Mouse (Mus musculus): ENCODE data around the gene Gm20517. TPM values are rescaled to one million over a fixed set of nuclear protein-coding genes. Genes with fewer than 3 reads are reported as not detected.

Gm20517 gene
- polyA plus RNA-seq, 2 experiments, result 0.86 TPM

- WGBS (ENCODE audit: insufficient replicate concordance), result 79% methylated on average over 5 of the region's 5 CpGs
- Histone ChIP-seq H3K36me3 (replicated peaks; ENCODE audit: control insufficient read depth, insufficient read depth, low read depth) (peaks cover 3% of the 10 kb centered on the region), H3K4me1 (replicated peaks; ENCODE audit: control insufficient read depth in 2 of 2, insufficient read depth in 2 of 2, low read length in 1 of 2) (no peaks in the 10 kb centered on the region), H3K4me3 (ENCODE audit: insufficient read depth in 1 of 2, low read depth in 2 of 2, low read length in 2 of 2) (no peak overlapping the region), H3K27ac (no peak overlapping the region), H3K9ac (replicated peaks) (no peak overlapping the region), H3K27me3 (ENCODE audit: control insufficient read depth, insufficient read depth, low read length) (no peaks in the 10 kb centered on the region), H3K4me2 (ENCODE audit: low read depth) (no peak overlapping the region), H3K9me3 (ENCODE audit: control insufficient read depth, low read length) (no peaks in the 10 kb centered on the region)
- ATAC-seq (ENCODE audit: insufficient read depth), result no peak
- TF ChIP-seq CTCF (IDR thresholded peaks at IDR 0.05; ENCODE audit: low read depth) (no peak), EP300 (IDR thresholded peaks at IDR 0.05; ENCODE audit: low read depth) (no peak)
- no peak for DNase-seq (ENCODE audit: low read depth in 3 of 3, low spot score in 3 of 3)
Measured at GRCm38 (mm10) chr17:47655697-47656096, 44.3 kb downstream of the Gm20517 start.

DNA sequence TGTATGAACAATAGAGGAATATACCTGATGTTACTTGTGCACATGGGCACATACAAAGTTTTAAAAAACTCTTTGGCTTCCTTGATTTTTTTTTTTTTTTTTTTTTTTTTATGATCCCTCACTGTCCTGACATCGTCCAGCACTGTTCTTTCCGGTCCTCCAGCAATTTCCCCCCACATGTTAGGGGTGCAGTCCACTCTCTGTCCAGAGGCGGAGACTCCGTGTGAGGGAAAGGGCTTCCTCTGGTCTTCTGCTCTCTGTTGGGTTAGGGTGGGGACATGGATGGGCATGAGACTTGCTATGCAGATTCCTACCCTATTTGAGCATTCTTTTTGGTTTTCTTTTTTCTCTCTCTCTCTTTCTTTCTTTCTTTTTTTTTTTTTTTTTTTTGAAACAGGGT lies 46.5 kb downstream of the Gm20517 start:
- Histone ChIP-seq H3K4me2 (ENCODE audit: low read depth) (no peak overlapping the region), H3K4me1 (replicated peaks; ENCODE audit: control insufficient read depth in 2 of 2, insufficient read depth in 2 of 2, low read length in 1 of 2) (no peaks in the 10 kb centered on the region), H3K27ac (no peak overlapping the region), H3K27me3 (ENCODE audit: control insufficient read depth, insufficient read depth, low read length) (no peaks in the 10 kb centered on the region), H3K9ac (replicated peaks) (no peak overlapping the region), H3K9me3 (ENCODE audit: control insufficient read depth, low read length) (no peaks in the 10 kb centered on the region), H3K36me3 (replicated peaks; ENCODE audit: control insufficient read depth, insufficient read depth, low read depth) (peaks cover 3% of the 10 kb centered on the region), H3K4me3 (ENCODE audit: insufficient read depth in 1 of 2, low read depth in 2 of 2, low read length in 2 of 2) (no peak overlapping the region)
- ATAC-seq (ENCODE audit: insufficient read depth) (no peak), DNase-seq (ENCODE audit: low read depth in 3 of 3, low spot score in 3 of 3) (no peak)
- no peak for TF ChIP-seq CTCF (IDR thresholded peaks at IDR 0.05; ENCODE audit: low read depth)
- TF ChIP-seq EP300 (IDR thresholded peaks at IDR 0.05; ENCODE audit: low read depth), result no peak
- 81% methylated on average over 4 of the region's 4 CpGs for WGBS (ENCODE audit: insufficient replicate concordance)

DNA sequence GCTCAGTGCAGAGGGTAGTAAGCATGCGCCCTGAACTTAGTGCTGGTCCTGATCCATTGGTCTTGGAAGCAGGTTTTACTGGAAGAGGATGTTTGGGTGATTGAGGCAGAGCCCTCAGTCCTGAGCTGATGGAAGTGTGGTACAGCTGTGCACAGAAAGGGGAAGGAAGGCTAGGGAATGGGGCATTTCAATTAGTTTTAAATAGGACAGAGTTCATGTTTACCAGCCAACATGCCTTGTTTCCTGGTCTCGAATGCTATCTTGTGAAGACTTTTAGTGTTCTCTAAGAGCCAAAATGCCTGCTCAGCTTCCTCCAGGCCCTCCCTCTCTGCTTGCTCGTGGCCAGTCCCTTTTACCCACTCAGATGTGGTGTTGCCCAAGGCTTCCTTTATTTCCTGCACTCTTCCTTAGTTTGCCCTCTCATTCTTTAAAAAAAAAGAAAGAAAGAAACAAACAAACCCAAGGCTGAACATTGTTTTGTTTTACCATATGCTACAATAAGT lies 47.4 kb downstream of the Gm20517 start:
- Histone ChIP-seq H3K27me3 (ENCODE audit: control insufficient read depth, insufficient read depth, low read length) (no peaks in the 10 kb centered on the region), H3K4me2 (ENCODE audit: low read depth) (no peak overlapping the region), H3K9ac (replicated peaks) (no peak overlapping the region), H3K36me3 (replicated peaks; ENCODE audit: control insufficient read depth, insufficient read depth, low read depth) (no peaks in the 10 kb centered on the region; the same call in 1 of the 2 replicates), H3K9me3 (ENCODE audit: control insufficient read depth, low read length) (no peaks in the 10 kb centered on the region), H3K4me1 (replicated peaks; ENCODE audit: control insufficient read depth in 2 of 2, insufficient read depth in 2 of 2, low read length in 1 of 2) (no peaks in the 10 kb centered on the region), H3K4me3 (ENCODE audit: insufficient read depth in 1 of 2, low read depth in 2 of 2, low read length in 2 of 2) (no peak overlapping the region), H3K27ac (no peak overlapping the region)
- TF ChIP-seq CTCF (IDR thresholded peaks at IDR 0.05; ENCODE audit: low read depth) (no peak), EP300 (IDR thresholded peaks at IDR 0.05; ENCODE audit: low read depth) (no peak)
- no peak for ATAC-seq (ENCODE audit: insufficient read depth)
- no peak for DNase-seq (ENCODE audit: low read depth in 3 of 3, low spot score in 3 of 3)
- 44% methylated on average over 3 of the region's 3 CpGs for WGBS (ENCODE audit: insufficient replicate concordance)

GRCm38 (mm10) chr17:47663009-47663713 lies 51.8 kb downstream of the Gm20517 start:
- no peak overlapping the region for H3K4me2 ChIP-seq (ENCODE audit: low read depth)
- DNase-seq (ENCODE audit: low read depth in 3 of 3, low spot score in 3 of 3) (no peak), ATAC-seq (ENCODE audit: insufficient read depth) (no peak)
- H3K4me1 ChIP-seq (replicated peaks; ENCODE audit: control insufficient read depth in 2 of 2, insufficient read depth in 2 of 2, low read length in 1 of 2), result no peaks in the 10 kb centered on the region
- no peak overlapping the region for H3K4me3 ChIP-seq (ENCODE audit: insufficient read depth in 1 of 2, low read depth in 2 of 2, low read length in 2 of 2)
- H3K27me3 ChIP-seq (ENCODE audit: control insufficient read depth, insufficient read depth, low read length), result no peaks in the 10 kb centered on the region
- H3K27ac ChIP-seq, result no peak overlapping the region
- no peak overlapping the region for H3K9ac ChIP-seq (replicated peaks)
- TF ChIP-seq CTCF (IDR thresholded peaks at IDR 0.05; ENCODE audit: low read depth) (no peak), EP300 (IDR thresholded peaks at IDR 0.05; ENCODE audit: low read depth) (no peak)
- WGBS (ENCODE audit: insufficient replicate concordance), result 74% methylated on average over 9 of the region's 9 CpGs
- H3K9me3 ChIP-seq (ENCODE audit: control insufficient read depth, low read length), result no peaks in the 10 kb centered on the region
- peaks cover 2% of the 10 kb centered on the region; the same call in 1 of the 2 replicates for H3K36me3 ChIP-seq (replicated peaks; ENCODE audit: control insufficient read depth, insufficient read depth, low read depth)

- Histone ChIP-seq H3K9ac (replicated peaks) (no peak overlapping the region), H3K36me3 (replicated peaks; ENCODE audit: control insufficient read depth, insufficient read depth, low read depth) (peaks cover 2% of the 10 kb centered on the region; the same call in 1 of the 2 replicates), H3K4me3 (ENCODE audit: insufficient read depth in 1 of 2, low read depth in 2 of 2, low read length in 2 of 2) (no peak overlapping the region), H3K4me2 (ENCODE audit: low read depth) (no peak overlapping the region), H3K27me3 (ENCODE audit: control insufficient read depth, insufficient read depth, low read length) (no peaks in the 10 kb centered on the region), H3K9me3 (ENCODE audit: control insufficient read depth, low read length) (no peaks in the 10 kb centered on the region), H3K27ac (no peak overlapping the region), H3K4me1 (replicated peaks; ENCODE audit: control insufficient read depth in 2 of 2, insufficient read depth in 2 of 2, low read length in 1 of 2) (no peaks in the 10 kb centered on the region)
- no peak for TF ChIP-seq EP300 (IDR thresholded peaks at IDR 0.05; ENCODE audit: low read depth)
- TF ChIP-seq CTCF (IDR thresholded peaks at IDR 0.05; ENCODE audit: low read depth), result no peak
- DNase-seq (ENCODE audit: low read depth in 3 of 3, low spot score in 3 of 3) (no peak), ATAC-seq (ENCODE audit: insufficient read depth) (no peak)
- WGBS (ENCODE audit: insufficient replicate concordance), result 66% methylated on average over 7 of the region's 7 CpGs
Measured at GRCm38 (mm10) chr17:47664474-47664873, 53.1 kb downstream of the Gm20517 start.

Data from liver, embryonic 14.5 days (tissue).